Mouse (Mus musculus): Measurements from ENCODE around the gene Tmem183a. TPM values are rescaled to one million over a fixed set of nuclear protein-coding genes. Genes with fewer than 3 reads are reported as not detected.

Gene Tmem183a
- 6.4 and 13.0 TPM in 2 replicates for polyA plus RNA-seq (2012; ENCODE audit: insufficient read depth, low replicate concordance)

- TF ChIP-seq FLI1 (IDR thresholded peaks at IDR 0.05; ENCODE audit: low read length) (no peak), GATA1 (IDR thresholded peaks at IDR 0.05; ENCODE audit: borderline replicate concordance, low read length) (no peak)
- Histone ChIP-seq H3K27me3 (replicated peaks) (no peaks in the 10 kb centered on the region), H3K4me1 (peaks cover 47% of the 10 kb centered on the region), H3K4me3 (replicated peaks) (peak within 1 kb of the TSS; percentile 96), H3K9me3 (no peaks in the 10 kb centered on the region), H3K36me3 (replicated peaks; ENCODE audit: low read length) (peaks cover 35% of the 10 kb centered on the region)
Observed at GRCm38 (mm10) chr1:134361857-134362212, at the start of gene Tmem183a. Gene Tmem183a (minus strand): TSS chr1:134361979.

- H3K36me3 ChIP-seq (replicated peaks; ENCODE audit: low read length) = peaks cover 46% of the 10 kb centered on the region
- peaks cover 18% of the 10 kb centered on the region for H3K4me1 ChIP-seq
- TF ChIP-seq FLI1 (IDR thresholded peaks at IDR 0.05; ENCODE audit: low read length) = no peak
- TF ChIP-seq GATA1 (IDR thresholded peaks at IDR 0.05; ENCODE audit: borderline replicate concordance, low read length) = no peak
- H3K4me3 ChIP-seq (replicated peaks) = no peak overlapping the region
- H3K27me3 ChIP-seq (replicated peaks) = peaks cover 4% of the 10 kb centered on the region
- no peaks in the 10 kb centered on the region for H3K9me3 ChIP-seq
Observed at GRCm38 (mm10) chr1:134408080-134408479, 46.3 kb upstream of the Tmem183a start.

- peaks cover 18% of the 10 kb centered on the region for H3K4me1 ChIP-seq
- H3K36me3 ChIP-seq (replicated peaks; ENCODE audit: low read length) = peaks cover 41% of the 10 kb centered on the region
- H3K9me3 ChIP-seq = no peaks in the 10 kb centered on the region
- H3K4me3 ChIP-seq (replicated peaks) = peak overlapping the region; percentile 92
- H3K27me3 ChIP-seq (replicated peaks) = peaks cover 4% of the 10 kb centered on the region
- TF ChIP-seq FLI1 (IDR thresholded peaks at IDR 0.05; ENCODE audit: low read length) (no peak), GATA1 (IDR thresholded peaks at IDR 0.05; ENCODE audit: borderline replicate concordance, low read length) (no peak)
Observed at GRCm38 (mm10) chr1:134406414-134406771, 44.6 kb upstream of the Tmem183a start.

GRCm38 (mm10) chr1:134405509-134406413 lies 44.0 kb upstream of the Tmem183a start, which contains the start of gene Cyb5r1:
Gene Cyb5r1 (plus strand): TSS chr1:134405559.
- H3K4me3 ChIP-seq (replicated peaks) = peak within 1 kb of the TSS; percentile 92

GRCm38 (mm10) chr1:134399735-134400134 lies 38.0 kb upstream of the Tmem183a start:
- Histone ChIP-seq H3K9me3 (no peaks in the 10 kb centered on the region), H3K36me3 (replicated peaks; ENCODE audit: low read length) (no peaks in the 10 kb centered on the region), H3K27me3 (replicated peaks) (no peaks in the 10 kb centered on the region), H3K4me3 (replicated peaks) (peak overlapping the region; percentile 84), H3K4me1 (peaks cover 17% of the 10 kb centered on the region)
- no peak for TF ChIP-seq FLI1 (IDR thresholded peaks at IDR 0.05; ENCODE audit: low read length)
- no peak for TF ChIP-seq GATA1 (IDR thresholded peaks at IDR 0.05; ENCODE audit: borderline replicate concordance, low read length)

More at GRCm38 (mm10) chr1:134405509-134406413, 44.0 kb upstream of the Tmem183a start, which contains the start of gene Cyb5r1:
- TF ChIP-seq FLI1 (IDR thresholded peaks at IDR 0.05; ENCODE audit: low read length) (no peak), GATA1 (IDR thresholded peaks at IDR 0.05; ENCODE audit: borderline replicate concordance, low read length) (no peak)
- Histone ChIP-seq H3K9me3 (no peaks in the 10 kb centered on the region), H3K36me3 (replicated peaks; ENCODE audit: low read length) (peaks cover 35% of the 10 kb centered on the region), H3K4me1 (peaks cover 18% of the 10 kb centered on the region), H3K27me3 (replicated peaks) (peaks cover 4% of the 10 kb centered on the region)

- Histone ChIP-seq H3K4me3 (replicated peaks) (no peak overlapping the region), H3K4me1 (peaks cover 17% of the 10 kb centered on the region), H3K9me3 (no peaks in the 10 kb centered on the region), H3K36me3 (replicated peaks; ENCODE audit: low read length) (no peaks in the 10 kb centered on the region), H3K27me3 (replicated peaks) (peaks cover 4% of the 10 kb centered on the region)
- TF ChIP-seq GATA1 (IDR thresholded peaks at IDR 0.05; ENCODE audit: borderline replicate concordance, low read length) = no peak
- no peak for TF ChIP-seq FLI1 (IDR thresholded peaks at IDR 0.05; ENCODE audit: low read length)
Observed at GRCm38 (mm10) chr1:134398210-134398609, 36.4 kb upstream of the Tmem183a start.

GRCm38 (mm10) chr1:134393827-134394226 lies 32.0 kb upstream of the Tmem183a start:
- H3K4me1 ChIP-seq = peaks cover 14% of the 10 kb centered on the region
- H3K27me3 ChIP-seq (replicated peaks) = peaks cover 19% of the 10 kb centered on the region
- no peak for TF ChIP-seq GATA1 (IDR thresholded peaks at IDR 0.05; ENCODE audit: borderline replicate concordance, low read length)
- no peak for TF ChIP-seq FLI1 (IDR thresholded peaks at IDR 0.05; ENCODE audit: low read length)
- no peaks in the 10 kb centered on the region for H3K36me3 ChIP-seq (replicated peaks; ENCODE audit: low read length)
- no peaks in the 10 kb centered on the region for H3K9me3 ChIP-seq
- no peak overlapping the region for H3K4me3 ChIP-seq (replicated peaks)

- Histone ChIP-seq H3K9me3 (peaks cover 9% of the 10 kb centered on the region), H3K36me3 (replicated peaks; ENCODE audit: low read length) (no peaks in the 10 kb centered on the region), H3K4me1 (peaks cover 18% of the 10 kb centered on the region), H3K4me3 (replicated peaks) (peak within 1 kb of the TSS; percentile 14), H3K27me3 (replicated peaks) (peaks cover 52% of the 10 kb centered on the region)
- TF ChIP-seq GATA1 (IDR thresholded peaks at IDR 0.05; ENCODE audit: borderline replicate concordance, low read length) = no peak
- no peak for TF ChIP-seq FLI1 (IDR thresholded peaks at IDR 0.05; ENCODE audit: low read length)
Observed at GRCm38 (mm10) chr1:134385666-134386065, 23.9 kb upstream of the Tmem183a start, which contains the start of gene 4933406M09Rik. Gene 4933406M09Rik (plus strand): TSS chr1:134385940.

GRCm38 (mm10) chr1:134385176-134385575 lies 23.4 kb upstream of the Tmem183a start:
- Histone ChIP-seq H3K27me3 (replicated peaks) (peaks cover 49% of the 10 kb centered on the region), H3K36me3 (replicated peaks; ENCODE audit: low read length) (no peaks in the 10 kb centered on the region), H3K9me3 (peaks cover 9% of the 10 kb centered on the region), H3K4me1 (peaks cover 17% of the 10 kb centered on the region), H3K4me3 (replicated peaks) (peak overlapping the region; percentile 14)
- TF ChIP-seq FLI1 (IDR thresholded peaks at IDR 0.05; ENCODE audit: low read length) (no peak), GATA1 (IDR thresholded peaks at IDR 0.05; ENCODE audit: borderline replicate concordance, low read length) (no peak)

GRCm38 (mm10) chr1:134384581-134384980 lies 22.8 kb upstream of the Tmem183a start:
- H3K27me3 ChIP-seq (replicated peaks) = peaks cover 43% of the 10 kb centered on the region
- H3K36me3 ChIP-seq (replicated peaks; ENCODE audit: low read length) = no peaks in the 10 kb centered on the region
- TF ChIP-seq GATA1 (IDR thresholded peaks at IDR 0.05; ENCODE audit: borderline replicate concordance, low read length) = no peak
- no peak for TF ChIP-seq FLI1 (IDR thresholded peaks at IDR 0.05; ENCODE audit: low read length)
- no peak overlapping the region for H3K4me3 ChIP-seq (replicated peaks)
- peaks cover 11% of the 10 kb centered on the region for H3K4me1 ChIP-seq
- H3K9me3 ChIP-seq = peaks cover 9% of the 10 kb centered on the region

Data from megakaryocyte, embryonic 14.5 days (primary cell).